Mouse (Mus musculus): ENCODE data around the gene Grem1.

DNA sequence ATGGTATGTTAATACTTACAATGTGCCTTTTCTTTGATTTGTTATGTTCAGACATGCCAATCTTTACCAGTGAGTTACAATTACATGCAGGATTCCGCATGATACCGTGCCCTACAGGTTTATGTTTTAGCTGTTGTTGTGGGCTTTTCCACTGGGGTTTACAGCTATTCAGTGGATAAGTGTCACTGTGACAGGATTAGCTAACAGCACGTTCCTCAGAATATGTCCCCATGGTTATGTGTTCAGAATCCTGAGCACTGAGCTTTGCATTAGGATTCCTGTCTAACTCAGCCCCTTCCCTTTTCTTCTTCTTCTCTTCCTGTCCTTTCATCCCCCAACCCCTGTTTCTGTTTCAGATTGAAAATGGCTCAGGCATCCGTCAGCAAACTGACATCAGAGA lies 50.9 kb downstream of the Grem1 start:
- TF ChIP-seq POLR2A (IDR thresholded peaks at IDR 0.05; ENCODE audit: insufficient read length, low read depth) (no peak), MAX (IDR thresholded peaks at IDR 0.05; ENCODE audit: low read depth) (no peak)

All from myocyte (in vitro differentiated cells).